Mouse (Mus musculus) embryonic facial prominence, embryonic 12.5 days (tissue): Measurements from ENCODE around the gene Upf3a. TPM values are rescaled to one million over a fixed set of nuclear protein-coding genes. Genes with fewer than 3 reads are reported as not detected.
A peak's percentile ranks its signal among the peaks of the same experiment; 100 is the strongest.
"Not testable (repeated sequence)": the region's sequence is repeated elsewhere in the genome, so short reads cannot be mapped to it uniquely, and the experiment has no call there.

Experiments used
- ATAC-seq: fragments of 200-750 bp; cut with Nextera tagmentation; 2 replicates; pipeline ENCODE4 v1.8.0; 2017; ENCODE audit not compliant: insufficient number of reproducible peaks, insufficient read depth, low FRiP score, low TSS enrichment
- H3K27ac ChIP-seq: fragments of 300-500 bp; sonication (generic); 2 replicates; pipeline ENCODE4 v1.5.1; 2016; ENCODE audit warnings: mild to moderate bottlenecking
- H3K27me3 ChIP-seq: fragments of 300-500 bp; sonication (generic); 2 replicates; pipeline ENCODE4 v1.6.1; 2016; ENCODE audit warnings: mild to moderate bottlenecking, moderate library complexity
- H3K36me3 ChIP-seq: fragments of 300-500 bp; sonication (generic); 2 replicates; pipeline ENCODE4 v1.6.1; 2016; ENCODE audit warnings: mild to moderate bottlenecking
- H3K4me1 ChIP-seq: fragments of 300-500 bp; sonication (generic); 2 replicates; pipeline ENCODE4 v1.6.1; 2016
- H3K4me2 ChIP-seq: fragments of 300-500 bp; sonication (generic); replicated peaks from 2 replicates; pipeline ENCODE4 v1.6.1; 2016; ENCODE audit warnings: mild to moderate bottlenecking, moderate library complexity
- H3K4me3 ChIP-seq: fragments of 300-500 bp; sonication (generic); 2 replicates; pipeline ENCODE4 v1.5.1; 2016; ENCODE audit warnings: mild to moderate bottlenecking
- H3K9ac ChIP-seq: fragments of 300-500 bp; sonication (generic); 2 replicates; pipeline ENCODE4 v1.6.1; 2016; ENCODE audit warnings: mild to moderate bottlenecking, moderate library complexity
- H3K9me3 ChIP-seq: fragments of 300-500 bp; sonication (generic); 2 replicates; pipeline ENCODE4 v1.6.1; 2016; ENCODE audit warnings: mild to moderate bottlenecking, moderate library complexity
- WGBS: fragments of 180-500 bp; shearing (Covaris S2); methylation state at CpG from one replicate; pipeline ENCODE4 v1.1.7; 2016; 5-methylcytosine and 5-hydroxymethylcytosine counted together
- polyA plus RNA-seq: library from polyadenylated mRNA; unstranded; fragments of >200 nt; fragmentation: Nextera tagmentation; extraction: Ambion mirVana; gene quantifications from 2 replicates; pipeline ENCODE4 v1.2.1, GENCODE M21; 2016

Gene Upf3a
- polyA plus RNA-seq, 1 experiment from 2014 or later, result 49.7 TPM

DNA sequence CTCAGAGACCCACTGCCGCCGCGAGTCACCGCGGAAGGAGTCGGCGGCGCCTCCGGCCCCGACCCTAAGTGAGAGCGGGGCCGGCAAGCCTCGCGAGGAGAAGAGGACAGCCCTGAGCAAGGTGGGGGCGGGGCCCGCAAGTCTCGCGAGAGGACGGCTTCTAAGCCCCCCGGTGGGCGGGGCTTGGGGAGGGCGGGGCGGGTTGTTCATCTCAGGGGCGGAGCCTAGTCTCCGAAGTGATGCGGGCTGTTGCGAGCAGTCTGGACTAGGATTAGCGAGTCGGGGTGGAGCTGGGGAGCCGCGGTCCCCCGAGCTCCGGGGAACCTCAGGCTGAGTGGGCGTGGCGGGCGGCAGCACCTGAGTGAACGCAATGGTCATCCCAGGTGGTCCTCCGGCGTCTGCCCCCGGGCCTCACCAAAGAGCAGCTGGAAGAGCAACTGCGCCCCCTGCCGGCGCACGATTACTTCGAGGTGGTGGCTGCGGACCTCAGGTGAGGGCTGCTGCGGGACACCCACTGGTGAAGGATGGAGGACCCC lies 417 bp downstream of the Upf3a start:
- under 1% methylated on average over 43 of the region's 47 CpGs for WGBS
- peak overlapping the region; percentile 89 for H3K9ac ChIP-seq
- no peaks in the 10 kb centered on the region for H3K9me3 ChIP-seq
- peak overlapping the region; percentile 98 for H3K27ac ChIP-seq
- peak; percentile 94 for ATAC-seq
- peak overlapping the region; percentile 67 for H3K4me3 ChIP-seq
- H3K4me1 ChIP-seq, result peaks cover 13% of the 10 kb centered on the region
- H3K4me2 ChIP-seq, result peak overlapping the region; percentile 79
- no peaks in the 10 kb centered on the region for H3K27me3 ChIP-seq
- H3K36me3 ChIP-seq, result peaks cover 30% of the 10 kb centered on the region

DNA sequence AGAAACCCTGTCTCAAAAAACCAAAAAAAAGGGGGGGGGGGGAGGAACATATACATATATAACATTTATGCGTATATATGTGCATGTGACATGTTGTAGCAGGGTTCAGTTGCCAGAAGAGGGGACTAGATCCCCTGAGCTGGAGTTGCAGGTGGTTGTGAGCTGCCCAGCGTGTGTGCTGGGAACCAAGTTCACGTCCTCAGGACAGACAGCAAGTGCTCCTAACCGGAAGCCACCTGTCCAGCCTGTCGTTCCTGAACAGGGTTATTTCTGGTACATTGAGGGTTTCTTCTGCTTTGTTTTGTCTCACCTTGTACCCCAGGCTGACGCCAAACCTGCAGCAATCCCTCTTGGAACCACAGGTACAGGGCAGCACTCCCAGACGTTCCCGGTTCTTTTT lies 4.2 kb downstream of the Upf3a start:
- 96% methylated on average over 8 of the region's 8 CpGs for WGBS
- peaks cover 36% of the 10 kb centered on the region for H3K36me3 ChIP-seq

DNA sequence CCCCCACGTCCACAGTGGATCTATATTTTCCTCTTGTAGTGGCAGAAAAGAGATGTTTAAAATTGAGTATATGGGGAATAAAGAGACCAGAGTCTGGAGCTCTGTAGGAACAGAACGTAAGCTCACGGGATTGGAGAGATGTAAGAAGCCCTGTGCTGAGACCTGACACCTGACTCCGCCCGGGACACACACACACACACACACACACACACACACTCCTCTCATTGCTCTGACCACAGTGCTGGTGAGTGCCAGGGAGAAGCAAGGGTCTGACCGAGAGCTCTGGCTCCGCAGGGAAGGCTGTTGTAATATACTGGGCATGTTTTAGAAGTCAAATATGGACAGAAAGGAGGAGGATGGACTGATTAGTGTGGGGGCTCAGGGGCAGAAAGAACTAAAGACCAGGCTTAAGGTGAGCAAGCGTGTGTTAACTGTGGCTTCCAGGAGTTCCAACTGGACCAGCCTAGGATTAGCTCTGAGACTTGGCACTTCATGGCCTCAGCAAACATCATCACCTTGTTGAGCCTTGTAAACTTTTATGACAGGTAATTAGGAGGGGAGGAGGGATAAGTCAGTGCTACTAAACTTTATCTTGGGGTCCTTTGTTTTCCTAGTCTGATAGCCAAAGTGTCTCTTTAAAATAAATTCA lies 7.8 kb downstream of the Upf3a start:
- 0 out of 2 replicates have a peak, but pooled peaks have one; percentile 22 for ATAC-seq
- Histone ChIP-seq H3K36me3 (peaks cover 65% of the 10 kb centered on the region), H3K4me2 (no peak overlapping the region), H3K9ac (no peak overlapping the region), H3K4me3 (no peak overlapping the region), H3K4me1 (no peaks in the 10 kb centered on the region), H3K27ac (no peak overlapping the region), H3K9me3 (no peaks in the 10 kb centered on the region), H3K27me3 (no peaks in the 10 kb centered on the region)
- WGBS, result 91% methylated on average over 8 of the region's 8 CpGs

More for the DNA sequence above, 4.2 kb downstream of the Upf3a start:
- Histone ChIP-seq H3K9me3 (no peaks in the 10 kb centered on the region), H3K27ac (no peak overlapping the region), H3K4me1 (peaks cover 10% of the 10 kb centered on the region), H3K4me3 (no peak overlapping the region), H3K4me2 (no peak overlapping the region), H3K9ac (no peak overlapping the region), H3K27me3 (no peaks in the 10 kb centered on the region)
- no peak for ATAC-seq

DNA sequence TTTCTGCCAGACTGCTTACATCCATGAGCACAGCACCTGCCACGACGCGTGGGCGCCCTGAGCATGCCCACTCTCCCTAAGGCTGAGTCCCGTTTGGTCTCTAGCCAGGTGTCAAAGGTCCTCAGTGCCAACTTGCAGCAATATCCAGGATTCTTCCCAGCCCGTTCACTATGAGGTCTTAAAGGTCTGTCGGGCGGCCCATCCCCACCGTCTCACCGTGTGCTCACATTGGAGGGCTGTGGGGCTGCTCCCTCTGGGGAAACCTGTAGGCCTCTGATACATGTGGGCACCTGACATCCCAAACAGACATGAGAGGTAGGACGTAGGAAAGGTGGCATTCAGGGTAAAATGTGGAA lies 8.3 kb downstream of the Upf3a start:
- H3K27me3 ChIP-seq, result no peaks in the 10 kb centered on the region
- no peak for ATAC-seq
- H3K9ac ChIP-seq, result no peak overlapping the region
- 94% methylated on average over 11 of the region's 11 CpGs for WGBS
- H3K27ac ChIP-seq, result no peak overlapping the region
- no peaks in the 10 kb centered on the region for H3K9me3 ChIP-seq
- H3K4me1 ChIP-seq, result no peaks in the 10 kb centered on the region
- H3K36me3 ChIP-seq, result peaks cover 65% of the 10 kb centered on the region
- H3K4me2 ChIP-seq, result no peak overlapping the region
- H3K4me3 ChIP-seq, result no peak overlapping the region

DNA sequence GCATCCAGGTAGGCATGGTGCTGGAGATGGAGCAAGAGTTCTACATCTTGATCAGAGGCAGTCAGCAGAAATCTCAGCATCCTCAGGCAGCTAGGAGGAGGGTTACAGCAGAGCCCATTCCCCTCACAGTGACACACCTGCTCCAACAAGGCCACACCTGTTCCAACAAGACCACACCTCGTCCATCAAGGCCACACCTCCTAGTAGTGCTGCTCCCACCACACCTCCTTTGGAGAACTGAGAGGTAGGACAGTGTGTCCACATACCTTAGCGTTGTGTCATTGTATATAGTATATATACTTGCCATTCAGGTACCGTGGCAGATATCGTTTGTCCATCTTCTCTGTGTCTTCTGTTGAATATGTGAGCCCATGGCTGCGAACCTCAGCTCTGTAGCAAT lies 12.3 kb downstream of the Upf3a start:
- Histone ChIP-seq H3K36me3 (peaks cover 54% of the 10 kb centered on the region), H3K9ac (no peak overlapping the region)
- 92% methylated on average over 5 of the region's 5 CpGs for WGBS

DNA sequence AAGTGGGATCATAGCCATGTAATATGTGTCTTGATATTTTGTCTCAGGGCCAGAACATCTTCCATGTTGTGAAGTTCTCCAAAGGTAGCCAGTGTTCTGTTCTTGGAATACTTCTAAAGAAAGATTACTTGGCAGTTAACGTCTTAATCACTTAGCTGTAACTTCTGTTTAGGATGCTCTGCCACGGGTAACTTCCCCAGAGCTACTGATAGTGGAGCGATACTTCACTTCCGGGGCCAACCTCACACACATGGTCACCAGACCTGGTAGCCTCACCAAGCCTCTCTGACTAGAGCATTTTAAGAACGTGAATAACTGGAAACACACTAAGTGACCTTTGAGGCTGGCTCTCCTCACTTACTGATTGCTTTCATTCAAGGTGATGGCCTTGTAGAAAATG lies 14.2 kb downstream of the Upf3a start:
- no peak overlapping the region for H3K27ac ChIP-seq
- H3K9ac ChIP-seq, result no peak overlapping the region
- no peaks in the 10 kb centered on the region for H3K4me1 ChIP-seq
- peaks cover 40% of the 10 kb centered on the region for H3K36me3 ChIP-seq
- H3K4me3 ChIP-seq, result no peak overlapping the region
- H3K9me3 ChIP-seq, result no peaks in the 10 kb centered on the region
- no peaks in the 10 kb centered on the region for H3K27me3 ChIP-seq
- no peak overlapping the region for H3K4me2 ChIP-seq
- no peak for ATAC-seq
- WGBS, result 92% methylated on average over 5 of the region's 5 CpGs

More for the DNA sequence above, 12.3 kb downstream of the Upf3a start:
- no peak for ATAC-seq
- no peaks in the 10 kb centered on the region for H3K4me1 ChIP-seq
- H3K4me2 ChIP-seq, result no peak overlapping the region
- no peak overlapping the region for H3K27ac ChIP-seq
- no peaks in the 10 kb centered on the region for H3K9me3 ChIP-seq
- no peaks in the 10 kb centered on the region for H3K27me3 ChIP-seq
- H3K4me3 ChIP-seq, result no peak overlapping the region

DNA sequence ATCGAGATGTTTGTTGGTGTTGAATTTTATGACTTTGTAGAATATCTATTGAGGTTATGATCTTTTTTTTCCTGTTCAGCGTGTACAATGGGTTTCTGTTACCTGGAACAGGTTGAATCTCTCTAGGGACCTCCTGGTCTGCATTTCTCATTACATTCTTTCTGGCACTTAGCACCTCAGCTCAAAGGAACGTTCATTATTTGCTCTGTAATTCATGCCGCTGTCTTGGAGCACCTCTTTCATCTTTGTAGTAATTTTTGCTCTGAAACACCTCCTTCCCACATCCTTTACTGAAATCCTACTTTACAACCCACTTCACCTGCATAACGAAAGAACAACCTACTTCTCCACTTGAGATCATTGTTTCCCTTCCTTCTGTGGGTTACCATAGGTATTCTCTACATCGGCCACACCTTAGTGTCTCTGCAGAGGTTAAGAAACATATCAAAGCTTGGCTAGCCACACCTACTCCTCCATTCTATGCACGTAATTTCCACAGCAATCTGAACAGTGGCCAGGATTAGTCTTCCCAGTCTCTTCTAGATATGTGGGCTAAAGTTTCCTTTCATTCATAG lies 43.3 kb downstream of the Upf3a start:
- Histone ChIP-seq H3K9me3 (no peaks in the 10 kb centered on the region), H3K27ac (no peak overlapping the region), H3K9ac (no peak overlapping the region), H3K36me3 (no peaks in the 10 kb centered on the region), H3K4me1 (no peaks in the 10 kb centered on the region), H3K27me3 (no peaks in the 10 kb centered on the region), H3K4me2 (no peak overlapping the region), H3K4me3 (no peak overlapping the region)
- ATAC-seq, result no peak
- 75% methylated on average over 7 of the region's 7 CpGs for WGBS

DNA sequence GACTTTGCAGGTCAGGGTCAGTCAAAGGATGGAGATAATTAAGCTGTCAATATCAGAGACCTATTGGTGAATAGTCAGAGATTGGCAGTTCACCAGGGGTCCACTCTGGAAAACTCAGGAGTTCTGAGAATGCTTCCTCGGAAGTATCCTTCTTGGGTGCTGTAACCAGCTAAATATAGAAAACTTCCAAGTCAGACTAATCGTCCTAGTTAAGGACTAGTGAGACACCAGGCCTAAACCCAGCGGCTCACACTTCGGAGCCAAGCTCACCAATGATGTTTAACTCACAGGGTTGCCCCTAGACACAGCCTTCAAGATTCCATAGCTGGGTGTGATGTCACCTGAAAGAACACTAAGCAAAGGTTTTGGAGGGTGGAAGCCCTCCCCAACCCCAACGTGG lies 52.9 kb downstream of the Upf3a start, which contains the start of gene AF366264:
AF366264 (minus strand) TSS at position 101 of the 400 bp plus-strand sequence.
- not testable (repeated sequence) for H3K4me1 ChIP-seq, H3K9me3 ChIP-seq, H3K27ac ChIP-seq, H3K36me3 ChIP-seq, H3K9ac ChIP-seq, H3K4me3 ChIP-seq, H3K27me3 ChIP-seq, H3K4me2 ChIP-seq, ATAC-seq
- WGBS, result 77% methylated on average over 5 of the region's 5 CpGs

DNA sequence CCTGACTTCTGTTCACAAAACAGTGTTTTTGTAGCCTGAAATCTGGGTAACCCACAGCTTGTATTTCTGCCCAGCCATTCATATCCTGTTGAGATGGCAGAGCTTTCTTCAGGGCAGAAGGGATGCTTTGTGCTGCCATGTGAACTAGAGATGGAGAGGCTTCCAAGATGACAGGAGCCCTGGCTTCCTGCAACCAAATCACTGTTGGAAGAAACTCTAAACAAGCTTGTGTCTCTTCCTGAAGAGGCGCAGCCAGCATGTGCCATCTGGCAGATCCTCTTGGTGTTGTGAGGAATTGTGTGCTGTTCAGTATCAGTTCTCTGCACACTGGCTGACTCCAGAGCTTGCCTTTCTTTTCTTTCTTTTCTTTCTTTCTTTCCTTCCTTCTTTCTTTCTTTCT lies 57.9 kb downstream of the Upf3a start:
- H3K9me3 ChIP-seq, H3K27ac ChIP-seq, ATAC-seq, H3K4me2 ChIP-seq, H3K4me1 ChIP-seq, H3K36me3 ChIP-seq, H3K9ac ChIP-seq, H3K27me3 ChIP-seq, H3K4me3 ChIP-seq: not testable (repeated sequence)
- WGBS, result 96% methylated on average over 1 of the region's 1 CpGs

Other genes starting within 250 kb of the Upf3a start
- gene 1700029H14Rik, start 223.2 kb upstream of the Upf3a start, polyA plus RNA-seq, result not detected in 2 replicates
- gene Rasa3, start 108.0 kb upstream of the Upf3a start, polyA plus RNA-seq, result 26.1 and 26.3 TPM in 2 replicates
- 0.25 and 0.35 TPM in 2 replicates for gene Cfap97d2, start 79.7 kb upstream of the Upf3a start, polyA plus RNA-seq
- 237 and 247 TPM in 2 replicates for gene Cdc16, start 27.9 kb upstream of the Upf3a start, polyA plus RNA-seq
- gene AF366264, start 52.8 kb downstream of the Upf3a start, polyA plus RNA-seq, result not detected in 2 replicates
- gene Champ1, start 84.0 kb downstream of the Upf3a start, polyA plus RNA-seq, result 43.9 and 44.3 TPM in 2 replicates
- 64.6 and 64.7 TPM in 2 replicates for gene Coprs, start 104.7 kb downstream of the Upf3a start, polyA plus RNA-seq